Mouse (Mus musculus) thymus, adult 2 months (tissue): ENCODE results near the gene Bod1l.

Source experiments
- CTCF ChIP-seq: fragments of 200-500 bp; IDR thresholded peaks from 2 replicates; pipeline ENCODE4 v1.5.1; 2012; ENCODE audit warnings: mild to moderate bottlenecking, control low read depth, low read length, moderate library complexity, borderline replicate concordance; ENCODE audit not compliant: control insufficient read depth, poor library complexity, insufficient read depth; ENCODE audit errors: extremely low read depth
- POLR2A ChIP-seq: fragments of 200-500 bp; IDR thresholded peaks from 2 replicates; pipeline ENCODE4 v1.6.1; 2012; ENCODE audit warnings: mild to moderate bottlenecking, low read length, control low read depth, moderate library complexity; ENCODE audit not compliant: control insufficient read depth, poor library complexity, insufficient read depth; ENCODE audit errors: extremely low read depth

DNA sequence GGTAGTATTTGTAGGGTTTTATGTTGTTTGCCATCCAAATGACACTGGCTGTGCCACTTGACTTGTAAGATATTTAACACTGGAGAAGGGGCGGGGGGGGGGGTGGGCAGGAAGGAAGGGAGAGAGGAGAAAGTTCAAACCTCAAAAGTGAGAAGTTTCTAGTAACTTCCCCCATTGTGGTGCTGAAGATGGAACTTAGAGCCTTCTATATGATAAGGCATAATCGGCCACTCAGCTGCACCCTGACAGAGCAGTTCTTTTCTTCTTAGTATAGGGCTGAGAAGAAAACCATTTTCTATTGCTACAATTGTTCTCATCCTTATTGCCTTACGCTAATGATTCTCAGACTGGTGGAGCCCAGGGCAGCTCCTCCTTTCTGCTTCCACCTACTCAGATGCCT, 32.8 kb downstream of the Bod1l start:
- TF ChIP-seq CTCF (no peak), POLR2A (no peak)
